Mouse (Mus musculus): ENCODE data around the gene Smc5.

Smc5 gene

DNA sequence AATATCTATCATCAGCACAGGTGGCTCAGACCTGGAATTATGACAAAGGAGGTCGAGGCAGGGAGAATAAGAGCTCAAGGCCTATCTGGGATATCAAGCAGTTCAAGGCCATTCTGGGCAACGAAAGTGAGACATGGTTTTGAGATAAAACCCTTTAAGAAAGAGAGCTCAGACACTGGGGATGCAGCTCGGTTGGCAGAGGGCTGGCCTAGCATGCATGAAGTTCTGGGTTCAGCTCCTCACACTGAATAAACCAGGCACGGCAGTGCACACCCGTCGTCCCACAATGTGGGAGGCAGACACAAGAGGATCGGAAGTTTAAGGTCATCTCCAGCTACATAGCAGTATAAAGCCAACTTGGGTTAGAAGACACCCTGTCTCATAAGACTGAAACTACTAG is 84.7 kb downstream of the Smc5 start:
- no peak for DNase-seq

DNA sequence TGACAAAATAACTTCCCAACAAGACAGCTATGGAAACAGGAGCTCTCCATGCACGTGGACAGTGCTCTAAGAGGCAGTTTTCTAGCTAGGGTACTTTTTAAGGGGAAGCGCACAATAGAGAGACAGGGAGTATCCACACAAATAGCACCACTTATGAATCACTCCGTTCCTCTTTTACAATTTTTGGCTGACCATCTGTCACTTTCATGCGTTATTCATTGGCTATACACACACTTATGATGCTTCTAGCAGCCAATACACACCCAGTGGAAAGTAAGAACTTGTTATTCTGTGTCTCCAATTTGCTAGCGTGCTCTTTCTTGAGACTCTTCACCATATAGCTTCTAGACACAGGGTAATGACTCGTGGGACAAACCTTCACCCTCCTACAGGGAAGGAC is 86.0 kb downstream of the Smc5 start:
- peak; percentile 26 for DNase-seq

DNA sequence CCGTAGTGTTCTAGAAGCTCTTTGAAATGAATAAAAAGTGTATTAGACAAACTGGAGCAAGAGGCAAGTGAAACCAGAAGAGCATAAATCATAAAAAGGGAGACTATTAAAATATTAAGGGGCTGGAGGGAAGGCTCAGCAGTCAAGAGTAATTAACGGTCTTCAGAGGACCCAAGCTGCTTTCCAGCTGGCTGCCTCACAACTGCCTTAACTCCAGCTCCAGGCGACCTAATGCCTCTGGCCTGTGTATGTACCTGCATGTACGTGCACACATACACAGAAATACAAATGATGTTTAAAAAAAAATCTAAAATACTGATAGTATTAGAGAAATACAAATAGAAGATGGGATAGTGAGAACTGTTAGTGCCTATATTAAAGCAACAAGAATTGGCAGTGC is 89.6 kb downstream of the Smc5 start:
- no peak for DNase-seq

DNA sequence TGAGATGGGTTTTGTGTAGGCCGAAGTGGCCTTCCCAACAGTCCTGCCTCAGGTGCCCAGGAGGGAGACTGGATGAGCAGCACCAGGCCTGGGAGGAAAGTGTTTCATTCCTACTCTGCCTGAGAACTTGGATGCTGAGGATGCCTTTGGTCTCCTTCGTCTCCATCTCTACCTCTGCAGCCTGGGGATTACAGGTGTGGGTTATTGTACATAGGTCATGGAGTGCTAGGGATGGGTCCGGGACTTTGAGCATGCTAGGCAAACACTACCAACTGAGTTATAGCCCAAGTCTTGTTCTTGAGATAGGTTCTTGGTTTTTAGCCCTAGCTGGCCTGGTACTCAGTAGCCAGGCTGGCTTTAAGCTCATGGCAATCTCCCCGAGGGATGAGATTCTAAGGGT is 90.2 kb downstream of the Smc5 start:
- DNase-seq, result no peak

DNA sequence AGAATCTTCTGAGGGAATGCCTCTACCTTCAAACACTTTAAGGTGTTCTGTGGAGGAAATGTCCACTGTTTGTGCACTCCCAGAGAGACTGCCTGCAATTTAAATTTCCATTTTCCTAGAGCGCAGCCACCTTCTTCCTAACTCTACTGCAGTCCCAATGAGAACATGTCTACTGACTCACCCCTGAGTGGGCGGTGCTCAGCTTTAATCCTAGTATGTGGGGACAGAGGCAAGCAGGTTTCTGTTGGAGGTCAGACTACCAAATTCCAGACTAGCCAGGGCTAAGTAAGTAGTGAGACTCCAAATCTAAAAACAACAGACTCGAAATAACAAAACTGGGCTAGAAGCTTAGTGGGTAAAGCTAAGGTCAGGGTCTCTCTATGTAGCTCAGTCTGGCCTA is 95.2 kb downstream of the Smc5 start:
- no peak for DNase-seq

DNA sequence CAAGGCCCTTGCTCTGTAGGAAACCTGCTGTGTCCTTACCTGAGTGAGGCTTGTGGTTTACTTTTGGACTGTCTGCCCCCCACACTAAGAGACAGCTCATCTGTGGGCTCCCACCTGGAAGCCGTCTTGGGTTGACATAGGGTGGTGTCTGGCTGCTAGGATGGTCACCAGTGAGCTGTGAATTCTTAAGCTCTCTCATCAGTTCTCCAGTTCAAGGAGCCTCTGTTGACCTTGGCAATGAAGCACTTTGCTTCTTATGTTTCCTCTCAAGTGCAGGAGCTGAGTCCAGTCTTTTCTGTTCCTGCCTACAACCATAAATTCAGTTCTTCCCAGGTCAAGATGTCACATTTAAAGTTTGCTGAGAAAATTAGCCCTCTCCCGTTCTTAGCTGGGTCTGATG is 98.2 kb downstream of the Smc5 start:
- DNase-seq, result no peak

DNA sequence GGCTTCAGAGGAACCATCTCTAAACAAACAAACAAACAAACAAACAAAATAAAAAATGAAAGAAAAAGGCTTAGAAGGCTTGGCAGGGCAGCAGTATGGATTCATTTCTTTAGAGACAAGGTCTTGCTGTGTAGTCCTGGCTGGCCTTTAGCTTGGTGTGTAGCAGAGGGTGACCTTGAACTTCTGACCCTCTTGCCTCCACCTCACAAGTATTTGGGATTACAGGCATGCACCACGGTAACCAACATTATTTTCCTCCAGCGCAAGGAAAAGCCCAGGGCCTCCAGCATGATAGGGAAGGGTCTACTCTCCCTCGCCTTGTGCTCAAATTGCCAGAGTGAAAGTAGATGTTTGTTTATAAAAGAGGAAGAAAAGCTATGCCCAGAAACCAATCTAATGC is 98.6 kb downstream of the Smc5 start:
- no peak for DNase-seq

DNA sequence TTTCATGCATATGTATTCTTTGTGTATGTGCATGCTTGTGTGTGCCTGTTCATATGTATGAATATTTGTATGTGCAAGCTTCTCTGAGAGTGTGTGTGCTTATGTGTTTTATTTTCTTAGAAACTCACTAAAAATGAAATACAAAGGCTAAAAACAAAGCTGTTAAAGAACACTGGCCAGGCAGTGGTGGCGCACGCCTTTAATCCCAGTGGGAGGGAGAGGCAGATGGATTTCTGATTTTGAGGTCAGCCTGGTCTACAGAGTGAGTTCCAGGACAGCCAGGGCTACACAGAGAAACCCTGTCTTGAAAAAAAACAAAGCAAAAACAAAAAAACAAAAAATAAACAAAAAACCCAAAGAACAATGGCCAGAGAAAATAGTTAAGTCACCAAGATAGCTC is 102.6 kb downstream of the Smc5 start:
- DNase-seq, result no peak

DNA sequence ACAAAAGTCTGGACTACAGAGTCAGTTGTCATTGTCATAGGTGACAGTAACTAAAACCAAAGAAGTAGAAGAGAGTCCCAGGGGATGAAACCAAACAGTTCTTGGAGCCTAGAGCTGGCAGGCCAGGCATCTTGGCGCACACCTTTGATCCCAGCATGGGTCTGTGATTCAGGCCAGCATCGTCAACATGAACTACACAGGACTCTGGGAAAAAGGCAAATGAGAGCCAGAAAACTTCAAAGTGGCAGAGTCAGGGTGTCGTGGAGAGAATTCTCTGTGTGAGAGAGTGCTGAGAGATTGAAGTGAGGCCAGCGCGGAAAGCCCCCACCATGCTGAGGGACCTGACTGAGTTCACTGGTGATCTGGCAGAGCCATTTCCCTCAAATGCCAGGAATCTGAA is 103.2 kb downstream of the Smc5 start:
- DNase-seq, result no peak

DNA sequence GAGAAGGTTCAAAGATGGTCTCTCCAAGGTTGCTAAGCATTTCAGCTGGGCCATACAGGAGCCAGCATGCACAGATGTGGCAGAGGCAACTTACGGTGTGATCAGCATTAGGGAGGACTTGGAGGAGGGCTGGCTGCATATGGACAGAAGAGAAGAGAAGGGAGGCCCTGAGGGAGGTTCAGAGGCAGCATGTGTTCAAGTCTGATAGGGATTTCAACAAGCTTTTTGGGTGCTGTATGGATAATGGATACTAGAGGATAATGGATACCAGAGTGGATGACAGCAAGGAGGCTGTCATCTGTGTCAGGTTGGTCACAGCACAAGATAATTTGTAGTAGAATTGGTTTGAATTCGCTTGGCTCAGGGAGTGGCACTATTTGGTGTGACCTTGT is 104.0 kb downstream of the Smc5 start:
- no peak for DNase-seq

DNA sequence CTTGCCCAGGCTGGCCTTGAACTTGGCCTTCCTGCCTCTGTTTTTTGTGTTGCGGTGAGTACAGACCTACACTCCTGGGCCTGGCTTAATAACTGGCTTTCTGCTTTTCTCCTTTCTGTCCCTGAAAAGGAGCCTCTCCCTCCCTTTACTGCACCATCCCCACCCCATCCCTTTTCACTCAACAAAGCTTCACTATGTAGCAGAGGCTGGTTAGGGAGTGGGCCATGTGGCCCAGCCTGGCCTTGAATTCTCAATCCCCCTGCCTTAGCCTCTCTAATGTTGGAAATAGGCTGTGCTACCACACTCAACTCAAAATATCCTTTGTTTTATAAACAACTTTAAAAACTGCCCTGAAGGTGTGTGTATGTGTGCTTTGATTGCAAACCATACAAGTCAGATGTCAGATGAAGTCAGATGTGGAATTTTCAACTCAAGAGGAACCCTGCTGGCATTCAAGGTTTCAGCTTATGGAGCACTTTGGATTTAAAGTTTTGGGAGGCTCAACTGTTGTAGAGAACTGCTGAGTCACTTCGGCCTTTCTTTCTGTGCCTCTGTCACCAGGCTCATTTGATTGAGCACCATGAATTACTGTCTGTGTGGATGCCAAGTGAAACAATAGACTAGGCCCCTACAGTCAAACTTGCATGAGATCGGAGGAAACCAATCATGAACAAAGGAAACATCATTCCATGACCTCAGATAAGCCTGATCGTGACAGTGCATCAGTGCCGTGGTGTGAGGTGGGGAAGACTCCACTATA is 104.6 kb downstream of the Smc5 start:
- DNase-seq, result no peak

DNA sequence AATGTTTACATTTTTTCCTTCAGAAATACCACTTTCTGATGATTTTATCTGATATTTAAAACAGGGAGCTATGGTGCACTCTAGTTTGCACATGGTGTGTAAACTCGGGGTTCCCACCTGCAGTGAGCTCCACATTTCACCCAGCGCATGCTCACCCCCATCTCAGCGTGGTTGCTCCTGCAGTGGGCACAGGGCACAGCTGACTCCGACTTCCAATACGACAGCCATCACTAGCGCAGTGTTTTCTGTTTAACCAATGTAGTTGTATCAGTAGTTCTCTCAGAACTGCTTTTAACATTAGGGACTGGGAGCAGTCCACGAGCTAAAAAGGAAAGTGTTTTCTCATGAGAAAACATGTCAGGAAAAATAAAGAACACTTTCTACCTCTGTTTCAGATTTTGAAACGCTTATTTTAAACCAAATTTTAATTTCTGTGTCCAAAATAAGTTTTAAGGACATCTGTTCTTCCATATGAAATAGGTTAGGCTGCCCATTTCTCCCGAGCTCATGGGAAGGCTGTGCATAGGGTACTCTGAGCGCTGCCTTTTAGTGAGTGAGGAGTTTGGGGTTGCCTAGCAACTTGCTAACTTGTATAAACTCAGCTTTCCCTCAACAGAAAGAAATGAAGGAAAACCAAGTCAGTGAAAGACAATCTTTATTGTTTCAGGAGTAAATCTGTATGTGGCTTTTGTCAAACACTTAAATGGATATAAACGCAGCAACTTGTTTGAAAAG is 107.0 kb downstream of the Smc5 start:
- no peak for DNase-seq

DNA sequence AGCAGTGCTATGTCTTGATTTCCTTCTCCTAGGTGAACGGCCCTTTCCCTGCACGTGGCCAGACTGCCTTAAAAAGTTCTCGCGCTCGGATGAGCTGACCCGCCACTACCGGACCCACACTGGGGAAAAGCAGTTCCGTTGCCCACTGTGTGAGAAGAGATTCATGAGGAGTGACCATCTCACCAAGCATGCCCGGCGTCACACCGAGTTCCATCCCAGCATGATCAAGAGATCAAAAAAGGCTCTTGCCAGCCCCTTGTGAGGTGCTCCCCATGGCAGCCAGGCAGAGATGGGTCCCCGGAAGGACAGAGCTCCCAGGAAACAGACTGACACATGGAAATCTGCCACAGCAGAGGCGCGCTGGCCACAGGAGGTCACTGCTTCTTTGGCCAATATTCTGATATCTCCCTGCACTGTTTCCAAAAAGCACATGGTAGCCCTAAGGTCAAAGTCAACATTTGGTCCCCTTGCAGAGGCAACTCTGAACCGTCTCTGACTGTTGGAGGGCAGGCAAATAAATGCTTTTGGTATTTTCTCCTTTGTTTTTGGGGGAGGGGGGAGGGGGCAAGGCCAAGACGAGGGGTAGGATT is 109.0 kb downstream of the Smc5 start:
- no peak for DNase-seq

DNA sequence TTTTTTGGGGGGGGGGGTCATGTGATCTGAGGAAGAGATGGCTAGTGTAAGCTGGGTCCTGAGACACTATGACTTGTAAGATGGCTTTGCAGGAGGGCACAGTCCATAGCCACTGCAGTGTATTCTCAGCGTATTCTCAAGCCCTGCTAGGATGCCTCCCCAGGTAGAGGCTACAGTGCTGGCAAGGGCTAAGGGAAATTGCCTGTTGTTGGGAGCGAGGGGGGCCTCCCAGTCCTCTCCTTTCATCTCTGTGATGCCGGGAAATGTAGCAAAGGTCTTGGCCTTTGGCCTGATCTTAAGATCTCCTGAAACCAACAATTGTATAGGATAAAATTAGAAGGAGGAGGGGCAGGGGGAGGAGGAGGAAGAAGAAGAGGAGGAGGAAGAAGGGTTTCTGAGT is 110.3 kb downstream of the Smc5 start:
- DNase-seq, result no peak

DNA sequence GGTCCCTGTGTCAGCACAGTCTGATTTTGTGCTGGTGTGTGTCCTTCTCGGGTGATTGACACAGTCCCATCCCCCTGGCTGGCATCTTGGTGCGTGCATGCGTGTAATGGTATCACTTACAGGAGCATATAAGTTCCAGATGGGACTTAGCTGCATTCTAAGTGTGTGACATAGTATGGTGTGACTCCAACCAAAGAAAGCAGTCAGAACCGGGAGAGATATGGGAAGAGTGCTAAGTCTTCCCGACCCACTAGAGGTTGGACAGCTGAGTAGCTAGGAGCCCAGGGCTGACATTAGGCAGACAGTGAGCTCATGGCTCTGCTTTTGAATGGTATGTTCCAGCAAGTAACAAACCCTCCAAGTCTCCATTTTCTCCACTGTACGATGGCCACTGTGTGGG is 110.8 kb downstream of the Smc5 start:
- DNase-seq, result no peak

DNA sequence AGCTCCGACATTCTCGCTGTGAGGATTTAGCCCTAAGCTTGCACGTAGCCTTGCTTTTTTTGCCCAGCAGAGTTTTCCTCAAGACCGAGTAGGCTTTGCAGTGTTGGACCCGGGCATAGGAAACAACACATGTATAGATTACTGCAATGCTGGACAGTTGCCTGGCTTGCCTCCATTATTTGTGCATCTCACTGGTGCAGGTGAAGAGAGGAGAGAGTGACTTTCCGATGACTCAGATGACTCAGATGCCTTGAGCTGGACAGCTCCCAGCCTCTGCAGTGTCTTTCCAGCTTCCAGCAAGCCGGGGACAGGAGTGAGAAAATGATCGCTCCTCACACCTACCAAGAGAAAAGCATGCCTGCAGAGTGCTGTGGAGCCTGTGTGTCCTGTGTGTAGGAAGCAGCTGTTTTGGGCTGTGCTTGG is 111.3 kb downstream of the Smc5 start:
- DNase-seq, result no peak

DNA sequence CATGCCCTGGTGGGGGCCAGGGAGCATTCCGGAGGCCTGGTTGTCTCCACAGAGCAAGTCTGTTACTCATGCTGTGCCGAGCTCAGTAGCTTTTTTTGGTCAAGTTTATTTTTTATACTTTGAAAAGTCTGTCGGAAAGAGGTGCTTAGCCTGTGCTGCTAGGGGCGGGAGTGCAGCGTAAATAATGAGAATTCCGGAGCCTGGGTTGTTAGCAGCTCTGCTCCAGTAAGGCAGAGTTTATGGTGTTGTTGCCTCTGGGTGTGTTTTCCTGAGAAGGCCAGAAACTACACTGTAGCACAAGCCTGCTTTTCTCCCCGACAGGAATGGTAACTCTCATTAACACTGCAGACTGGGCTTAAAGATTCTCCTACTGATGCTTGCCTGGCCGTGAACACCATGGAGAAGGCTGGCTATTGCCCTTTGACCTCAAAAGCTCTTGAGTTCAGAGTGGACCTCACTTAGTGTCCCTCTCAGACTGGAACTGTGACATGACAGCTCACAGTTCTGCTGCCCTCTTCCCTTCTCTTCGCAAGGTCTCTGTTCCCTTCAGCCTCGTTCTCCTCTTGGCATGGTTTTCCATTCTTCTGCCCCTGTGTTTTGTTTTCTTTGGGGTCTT is 113.8 kb downstream of the Smc5 start:
- no peak for DNase-seq

Measured in layer of hippocampus, adult 9-11 months (tissue).